Mouse (Mus musculus): Measurements from ENCODE around the gene Olfr448. TPM values are rescaled to one million over a fixed set of nuclear protein-coding genes. Genes with fewer than 3 reads are reported as not detected.

The Olfr448 gene
- polyA plus RNA-seq (2012; rRNA removed): not detected in 2 replicates

DNA sequence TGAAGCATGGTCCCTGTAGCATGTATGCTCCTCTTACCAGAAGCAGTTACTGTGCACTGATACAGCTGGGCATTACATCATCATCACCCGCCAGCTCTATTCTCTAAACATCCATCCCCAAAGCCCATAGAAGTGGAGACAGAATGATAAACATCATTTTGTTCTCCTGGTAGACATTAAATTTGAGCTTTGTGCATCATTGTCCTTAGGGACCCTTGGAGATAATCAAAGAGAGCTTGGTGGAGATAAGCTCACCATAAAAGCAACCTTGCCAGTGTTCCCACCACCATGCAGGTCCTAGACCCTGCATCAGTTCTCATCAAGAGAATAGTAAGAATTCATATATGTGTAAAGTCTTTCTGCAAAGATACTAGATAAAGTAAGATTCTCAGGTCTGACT, at the start of gene Olfr448:
Olfr448 (plus strand) TSS at position 301 of the 400 bp plus-strand sequence.

DNA sequence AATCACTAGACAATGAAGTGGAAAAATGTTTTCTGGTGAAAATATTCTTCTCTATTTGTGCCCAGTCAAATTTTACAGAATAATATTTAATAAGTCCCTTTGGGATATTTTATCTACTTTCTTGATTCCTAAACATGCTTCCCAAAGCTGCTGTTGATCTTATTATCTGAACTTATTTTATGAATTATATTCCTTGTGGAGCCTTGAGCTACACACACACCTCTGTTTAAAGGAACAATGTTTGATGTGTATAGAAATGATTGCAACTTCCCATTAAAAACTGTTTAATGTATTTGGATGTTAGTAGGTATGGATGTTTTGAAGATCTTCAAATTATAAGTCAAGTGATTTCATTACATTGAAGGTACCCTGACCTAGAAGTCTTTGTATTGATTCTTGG, 18.3 kb downstream of the Olfr448 start, which contains the start of gene Olfr447:
Olfr447 (plus strand) TSS at position 301 of the 400 bp plus-strand sequence.

DNA sequence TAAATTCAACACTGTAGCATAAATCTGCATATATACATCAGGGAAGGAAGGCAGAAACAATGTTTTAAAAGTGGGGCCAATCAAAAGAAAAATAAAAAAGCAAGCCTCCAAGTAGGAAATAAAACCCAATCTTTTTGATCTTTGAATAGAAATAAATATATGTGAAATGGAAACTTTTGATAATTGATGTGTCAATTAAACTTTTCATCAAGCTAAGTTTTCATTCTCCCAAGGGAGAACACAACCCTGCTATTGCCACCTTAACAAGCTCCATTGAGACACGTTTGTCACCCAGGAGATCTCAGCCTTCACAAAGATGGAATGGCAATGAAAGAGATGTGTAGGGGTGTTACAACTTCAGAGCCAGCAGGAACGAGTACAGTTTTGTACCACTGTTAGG, 30.8 kb downstream of the Olfr448 start, which contains the start of gene Olfr446:
Olfr446 (plus strand) TSS at position 301 of the 400 bp plus-strand sequence.

Other genes starting within 250 kb of the Olfr448 start
- 1.4 and 2.1 TPM in 2 replicates for gene Tcaf2, start 245.2 kb upstream of the Olfr448 start, polyA plus RNA-seq (2012; rRNA removed)
- gene Tcaf1, start 180.4 kb upstream of the Olfr448 start, polyA plus RNA-seq (2012; rRNA removed): 138 and 142 TPM in 2 replicates
- not detected in 2 replicates for gene Olfr453, start 151.1 kb upstream of the Olfr448 start, polyA plus RNA-seq (2012; rRNA removed)
- gene Olfr38, start 134.0 kb upstream of the Olfr448 start, polyA plus RNA-seq (2012; rRNA removed): not detected in 2 replicates
- gene Olfr452, start 105.3 kb upstream of the Olfr448 start, polyA plus RNA-seq (2012; rRNA removed): not detected in 2 replicates
- not detected in 2 replicates for gene Olfr450, start 78.5 kb upstream of the Olfr448 start, polyA plus RNA-seq (2012; rRNA removed)
- not detected in 2 replicates for gene Olfr449, start 56.1 kb upstream of the Olfr448 start, polyA plus RNA-seq (2012; rRNA removed)
- not detected in 2 replicates for gene Olfr447, start 18.4 kb downstream of the Olfr448 start, polyA plus RNA-seq (2012; rRNA removed)
- not detected in 2 replicates for gene Olfr446, start 30.9 kb downstream of the Olfr448 start, polyA plus RNA-seq (2012; rRNA removed)
- gene Olfr444, start 58.6 kb downstream of the Olfr448 start, polyA plus RNA-seq (2012; rRNA removed): not detected in 2 replicates
- not detected in 2 replicates for gene Olfr441, start 215.9 kb downstream of the Olfr448 start, polyA plus RNA-seq (2012; rRNA removed)

Measured in central nervous system, embryonic 14 days (tissue).